Mouse (Mus musculus): ENCODE results near the gene Prodh2. TPM values are rescaled to one million over a fixed set of nuclear protein-coding genes. Genes with fewer than 3 reads are reported as not detected.

Prodh2 gene
- polyA plus RNA-seq, 1 experiment from 2014 or later = 9.9 TPM

GRCm38 (mm10) chr7:30515003-30515760, 21.8 kb downstream of the Prodh2 start:
- H3K4me2 ChIP-seq (ENCODE audit: low read depth, low read length) = no peak overlapping the region
- no peaks in the 10 kb centered on the region for H3K36me3 ChIP-seq (ENCODE audit: control insufficient read depth, insufficient read depth, low read length)
- no peak overlapping the region for H3K4me3 ChIP-seq (ENCODE audit: low read length)
- H3K9ac ChIP-seq (ENCODE audit: low read depth, low read length) = no peak overlapping the region
- H3K9me3 ChIP-seq (ENCODE audit: control insufficient read depth, low read length) = no peaks in the 10 kb centered on the region
- 54% methylated on average over 24 of the region's 24 CpGs for WGBS
- H3K4me1 ChIP-seq (ENCODE audit: control insufficient read depth, insufficient read depth, low read length) = no peaks in the 10 kb centered on the region
- ATAC-seq = no peak
- H3K27ac ChIP-seq (ENCODE audit: low read length) = no peak overlapping the region
- H3K27me3 ChIP-seq (replicated peaks; ENCODE audit: control insufficient read depth, insufficient read depth, low read length) = no peaks in the 10 kb centered on the region

GRCm38 (mm10) chr7:30518325-30518724, 24.9 kb downstream of the Prodh2 start:
- no peak for ATAC-seq
- 46% methylated on average over 8 of the region's 8 CpGs for WGBS

GRCm38 (mm10) chr7:30520396-30520795, 27.0 kb downstream of the Prodh2 start:
- no peaks in the 10 kb centered on the region for H3K27me3 ChIP-seq (replicated peaks; ENCODE audit: control insufficient read depth, insufficient read depth, low read length)
- no peaks in the 10 kb centered on the region for H3K9me3 ChIP-seq (ENCODE audit: control insufficient read depth, low read length)
- no peak for ATAC-seq
- peaks cover 4% of the 10 kb centered on the region; the same call in 1 of the 2 replicates for H3K36me3 ChIP-seq (ENCODE audit: control insufficient read depth, insufficient read depth, low read length)
- H3K27ac ChIP-seq (ENCODE audit: low read length) = no peak overlapping the region
- H3K4me1 ChIP-seq (ENCODE audit: control insufficient read depth, insufficient read depth, low read length) = no peaks in the 10 kb centered on the region
- H3K4me3 ChIP-seq (ENCODE audit: low read length) = no peak overlapping the region
- 87% methylated on average over 4 of the region's 4 CpGs for WGBS
- no peak overlapping the region for H3K4me2 ChIP-seq (ENCODE audit: low read depth, low read length)
- no peak overlapping the region for H3K9ac ChIP-seq (ENCODE audit: low read depth, low read length)

More at GRCm38 (mm10) chr7:30518325-30518724, 24.9 kb downstream of the Prodh2 start:
- Histone ChIP-seq H3K27ac (ENCODE audit: low read length) (no peak overlapping the region), H3K4me1 (ENCODE audit: control insufficient read depth, insufficient read depth, low read length) (no peaks in the 10 kb centered on the region), H3K36me3 (ENCODE audit: control insufficient read depth, insufficient read depth, low read length) (no peaks in the 10 kb centered on the region), H3K9me3 (ENCODE audit: control insufficient read depth, low read length) (no peaks in the 10 kb centered on the region), H3K9ac (ENCODE audit: low read depth, low read length) (no peak overlapping the region), H3K4me2 (ENCODE audit: low read depth, low read length) (no peak overlapping the region), H3K27me3 (replicated peaks; ENCODE audit: control insufficient read depth, insufficient read depth, low read length) (no peaks in the 10 kb centered on the region), H3K4me3 (ENCODE audit: low read length) (no peak overlapping the region)

- Histone ChIP-seq H3K4me1 (ENCODE audit: control insufficient read depth, insufficient read depth, low read length) (peaks cover 2% of the 10 kb centered on the region; the same call in 1 of the 2 replicates), H3K9me3 (ENCODE audit: control insufficient read depth, low read length) (no peaks in the 10 kb centered on the region), H3K4me3 (ENCODE audit: low read length) (no peak overlapping the region), H3K27ac (ENCODE audit: low read length) (no peak overlapping the region), H3K27me3 (replicated peaks; ENCODE audit: control insufficient read depth, insufficient read depth, low read length) (no peaks in the 10 kb centered on the region), H3K9ac (ENCODE audit: low read depth, low read length) (no peak overlapping the region), H3K36me3 (ENCODE audit: control insufficient read depth, insufficient read depth, low read length) (peaks cover 6% of the 10 kb centered on the region), H3K4me2 (ENCODE audit: low read depth, low read length) (no peak overlapping the region)
- no peak for ATAC-seq
- 68% methylated on average over 5 of the region's 5 CpGs for WGBS
Measured at GRCm38 (mm10) chr7:30520856-30521255, 27.4 kb downstream of the Prodh2 start.

- H3K4me2 ChIP-seq (ENCODE audit: low read depth, low read length) = no peak overlapping the region
- H3K27me3 ChIP-seq (replicated peaks; ENCODE audit: control insufficient read depth, insufficient read depth, low read length) = no peaks in the 10 kb centered on the region
- H3K4me1 ChIP-seq (ENCODE audit: control insufficient read depth, insufficient read depth, low read length) = peaks cover 9% of the 10 kb centered on the region
- WGBS = 80% methylated on average over 10 of the region's 10 CpGs
- H3K36me3 ChIP-seq (ENCODE audit: control insufficient read depth, insufficient read depth, low read length) = peaks cover 13% of the 10 kb centered on the region
- H3K9me3 ChIP-seq (ENCODE audit: control insufficient read depth, low read length) = no peaks in the 10 kb centered on the region
- H3K9ac ChIP-seq (ENCODE audit: low read depth, low read length) = no peak overlapping the region
- no peak overlapping the region for H3K27ac ChIP-seq (ENCODE audit: low read length)
- no peak overlapping the region for H3K4me3 ChIP-seq (ENCODE audit: low read length)
- no peak for ATAC-seq
Measured at GRCm38 (mm10) chr7:30522871-30523270, 29.4 kb downstream of the Prodh2 start.

GRCm38 (mm10) chr7:30524487-30524886, 31.1 kb downstream of the Prodh2 start:
- Histone ChIP-seq H3K9me3 (ENCODE audit: control insufficient read depth, low read length) (no peaks in the 10 kb centered on the region), H3K36me3 (ENCODE audit: control insufficient read depth, insufficient read depth, low read length) (peaks cover 19% of the 10 kb centered on the region), H3K27ac (ENCODE audit: low read length) (no peak overlapping the region), H3K9ac (ENCODE audit: low read depth, low read length) (no peak overlapping the region), H3K27me3 (replicated peaks; ENCODE audit: control insufficient read depth, insufficient read depth, low read length) (no peaks in the 10 kb centered on the region), H3K4me3 (ENCODE audit: low read length) (no peak overlapping the region), H3K4me2 (ENCODE audit: low read depth, low read length) (no peak overlapping the region), H3K4me1 (ENCODE audit: control insufficient read depth, insufficient read depth, low read length) (peaks cover 9% of the 10 kb centered on the region)
- WGBS = 87% methylated on average over 6 of the region's 6 CpGs
- ATAC-seq = no peak

- 23% methylated on average over 10 of the region's 10 CpGs for WGBS
- Histone ChIP-seq H3K9ac (ENCODE audit: low read depth, low read length) (peak overlapping the region; percentile 57), H3K27ac (ENCODE audit: low read length) (peak overlapping the region; percentile 23; the same call in 1 of the 2 replicates), H3K4me2 (ENCODE audit: low read depth, low read length) (peak overlapping the region; percentile 13), H3K36me3 (ENCODE audit: control insufficient read depth, insufficient read depth, low read length) (peaks cover 23% of the 10 kb centered on the region), H3K9me3 (ENCODE audit: control insufficient read depth, low read length) (no peaks in the 10 kb centered on the region), H3K4me1 (ENCODE audit: control insufficient read depth, insufficient read depth, low read length) (peaks cover 9% of the 10 kb centered on the region), H3K27me3 (replicated peaks; ENCODE audit: control insufficient read depth, insufficient read depth, low read length) (no peaks in the 10 kb centered on the region), H3K4me3 (ENCODE audit: low read length) (no peak overlapping the region)
- ATAC-seq = peak; percentile 63
Measured at GRCm38 (mm10) chr7:30525954-30526353, 32.5 kb downstream of the Prodh2 start.

- H3K9ac ChIP-seq (ENCODE audit: low read depth, low read length) = peak overlapping the region; percentile 57
- peak; percentile 6 for ATAC-seq
- peak overlapping the region; percentile 13 for H3K4me2 ChIP-seq (ENCODE audit: low read depth, low read length)
- WGBS = 33% methylated on average over 17 of the region's 17 CpGs
- H3K4me3 ChIP-seq (ENCODE audit: low read length) = no peak overlapping the region
- peaks cover 9% of the 10 kb centered on the region for H3K4me1 ChIP-seq (ENCODE audit: control insufficient read depth, insufficient read depth, low read length)
- peak overlapping the region; percentile 23; the same call in 1 of the 2 replicates for H3K27ac ChIP-seq (ENCODE audit: low read length)
- no peaks in the 10 kb centered on the region for H3K27me3 ChIP-seq (replicated peaks; ENCODE audit: control insufficient read depth, insufficient read depth, low read length)
- H3K9me3 ChIP-seq (ENCODE audit: control insufficient read depth, low read length) = no peaks in the 10 kb centered on the region
- peaks cover 23% of the 10 kb centered on the region for H3K36me3 ChIP-seq (ENCODE audit: control insufficient read depth, insufficient read depth, low read length)
Measured at GRCm38 (mm10) chr7:30526399-30526798, 33.0 kb downstream of the Prodh2 start.

- Histone ChIP-seq H3K9ac (ENCODE audit: low read depth, low read length) (0 out of 2 replicates have a peak overlapping the region, but pooled peaks have one; percentile 57), H3K4me2 (ENCODE audit: low read depth, low read length) (no peak overlapping the region), H3K36me3 (ENCODE audit: control insufficient read depth, insufficient read depth, low read length) (peaks cover 23% of the 10 kb centered on the region), H3K4me1 (ENCODE audit: control insufficient read depth, insufficient read depth, low read length) (peaks cover 10% of the 10 kb centered on the region), H3K27me3 (replicated peaks; ENCODE audit: control insufficient read depth, insufficient read depth, low read length) (no peaks in the 10 kb centered on the region), H3K9me3 (ENCODE audit: control insufficient read depth, low read length) (no peaks in the 10 kb centered on the region), H3K27ac (ENCODE audit: low read length) (no peak overlapping the region), H3K4me3 (ENCODE audit: low read length) (no peak overlapping the region)
- ATAC-seq = no peak
- WGBS = 77% methylated on average over 14 of the region's 14 CpGs
Measured at GRCm38 (mm10) chr7:30526981-30527380, 33.6 kb downstream of the Prodh2 start.
